In genomic region chr19:42017399-42018247, GRCm38 (mm10) we compare ENCODE assay signal across 8 mouse cellular contexts. TPM values are rescaled to one million over a fixed set of nuclear protein-coding genes. Genes with fewer than 3 reads are reported as not detected.
A peak's percentile ranks its signal among the peaks of the same experiment; 100 is the strongest.
DNase-seq lines count a peak whose midpoint lies in the region; ATAC-seq and TF ChIP-seq lines count a peak whose summit lies in the region.

No protein-coding gene starts in this region.

- H3K27me3 ChIP-seq in embryonic facial prominence, embryonic 13.5 days = no peaks in the 10 kb centered on the region
- no peaks in the 10 kb centered on the region for H3K27me3 ChIP-seq in heart, embryonic 14.5 days (ENCODE audit: control insufficient read depth, insufficient read depth, low read length)

- no peak for TF ChIP-seq CTCF in lung, adult 2 months (IDR thresholded peaks at IDR 0.05; ENCODE audit: insufficient read depth, low read length)

- H3K4me1 ChIP-seq in embryonic facial prominence, embryonic 13.5 days = peaks cover 67% of the 10 kb centered on the region
- H3K4me1 ChIP-seq in heart, embryonic 14.5 days (ENCODE audit: control insufficient read depth in 2 of 2, insufficient read depth in 2 of 2, low read length in 2 of 2) = peaks cover 32 to 34% of the 10 kb centered on the region in 2 experiments
- peaks cover 23% of the 10 kb centered on the region for H3K4me1 ChIP-seq in lung, adult 2 months (ENCODE audit: control insufficient read depth, insufficient read depth, low read length)

- no peak for TF ChIP-seq POLR2A in lung, adult 2 months (IDR thresholded peaks at IDR 0.05; ENCODE audit: borderline replicate concordance, extremely low read depth, low read depth, low read length)

- H3K9ac ChIP-seq in embryonic facial prominence, embryonic 13.5 days = 0 out of 2 replicates have a peak overlapping the region, but pooled peaks have one; percentile 36
- no peak overlapping the region for H3K9ac ChIP-seq in heart, embryonic 14.5 days (ENCODE audit: low read length)

- no peak overlapping the region for H3K4me3 ChIP-seq in embryonic facial prominence, embryonic 13.5 days
- no peak overlapping the region for H3K4me3 ChIP-seq in heart, embryonic 14.5 days (ENCODE audit: control insufficient read depth in 1 of 2, insufficient read depth in 1 of 2, low read depth in 1 of 2, low read length in 2 of 2)
- no peak overlapping the region for H3K4me3 ChIP-seq in lung, adult 2 months (replicated peaks; ENCODE audit: extremely low read depth, low read depth, low read length)

- peak overlapping the region; percentile 76 for H3K27ac ChIP-seq in embryonic facial prominence, embryonic 13.5 days
- H3K27ac ChIP-seq in heart, embryonic 14.5 days (replicated peaks in 1 of 2; ENCODE audit: control insufficient read depth in 1 of 2, insufficient read depth in 1 of 2, low read depth in 2 of 2, low read length in 2 of 2) = peak overlapping the region; percentile 82 to 88

- 0 out of 2 replicates have a peak overlapping the region, but pooled peaks have one; percentile 1 for H3K4me2 ChIP-seq in embryonic facial prominence, embryonic 13.5 days
- H3K4me2 ChIP-seq in heart, embryonic 14.5 days (ENCODE audit: low read length) = peak overlapping the region; percentile 16

- H3K36me3 ChIP-seq in embryonic facial prominence, embryonic 13.5 days = no peaks in the 10 kb centered on the region
- H3K36me3 ChIP-seq in heart, embryonic 14.5 days (ENCODE audit: control insufficient read depth, insufficient read depth, low read length) = no peaks in the 10 kb centered on the region

- peak; percentile 81 for DNase-seq in urinary bladder, postnatal 14 days (ENCODE audit: low spot score)
- DNase-seq in urinary bladder, adult 2 months (ENCODE audit: low spot score) = no peak
- DNase-seq in layer of hippocampus, adult 8-10 months (ENCODE audit: low spot score in 2 of 2) = peak; percentile 51 to 57
- DNase-seq in lung, adult 2 months = peak; percentile 34
- peak; percentile 41 for DNase-seq in retina, postnatal 7 days (ENCODE audit: low read depth, low spot score)

- H3K9me3 ChIP-seq in embryonic facial prominence, embryonic 13.5 days = no peaks in the 10 kb centered on the region
- no peaks in the 10 kb centered on the region for H3K9me3 ChIP-seq in heart, embryonic 14.5 days (ENCODE audit: control insufficient read depth, low read length)

- no peak for ATAC-seq in embryonic facial prominence, embryonic 13.5 days (ENCODE audit: insufficient number of reproducible peaks, insufficient read depth, low FRiP score, low TSS enrichment, low read depth)
- ATAC-seq in heart, embryonic 14.5 days (ENCODE audit: insufficient number of reproducible peaks, insufficient read depth, low FRiP score, low read depth) = peak; percentile 32
- no peak for ATAC-seq in megakaryocyte-erythroid progenitor cell, adult 5-6 weeks (replicated peaks; ENCODE audit: low FRiP score, low TSS enrichment, poor library complexity, severe bottlenecking)

- 55% methylated on average over 8 of the region's 8 CpGs for WGBS in embryonic facial prominence, embryonic 13.5 days
- 45% methylated on average over 8 of the region's 8 CpGs for WGBS in heart, embryonic 14.5 days
- WGBS in lung, adult 2 months = 26% methylated on average over 8 of the region's 8 CpGs

RNA-seq across cellular contexts. Expression of gene Ankrd2, which starts 18.2 kb away (rescaled TPM):
- polyA plus RNA-seq in urinary bladder, adult 2 months (2012; rRNA removed) = 0.10 TPM in 1 of 2 replicates, not detected in the other
- polyA plus RNA-seq in embryonic facial prominence, embryonic 13.5 days (2015; fragmentation: Nextera tagmentation; extraction: Ambion mirVana) = 0.25 and 0.31 TPM in 2 replicates
- not detected in 2 replicates for polyA plus RNA-seq in heart, embryonic 14.5 days (2014; fragmentation: Nextera tagmentation; extraction: Ambion mirVana)
- under 1 TPM in 2 of 4 experiments, not detected in 2; 0.30 to 0.47 TPM for total RNA-seq in layer of hippocampus, adult 8-10 months (2022)
- 0.14 and 0.20 TPM in 2 replicates for polyA plus RNA-seq in lung, adult 2 months (2012; rRNA removed)
- not detected in 2 replicates for total RNA-seq in megakaryocyte-erythroid progenitor cell, adult 5-6 weeks (2014; fragmentation: Nextera tagmentation)
- total RNA-seq in megakaryocyte-erythroid progenitor cell, adult 5-6 weeks (2017) = not detected in 2 replicates

RNA-seq across cellular contexts. Expression of gene Hoga1, which starts 27.8 kb away (rescaled TPM):
- 2.4 and 2.7 TPM in 2 replicates for polyA plus RNA-seq in urinary bladder, adult 2 months (2012; rRNA removed)
- polyA plus RNA-seq in embryonic facial prominence, embryonic 13.5 days (2015; fragmentation: Nextera tagmentation; extraction: Ambion mirVana) = 1.3 and 3.3 TPM in 2 replicates
- 0.74 and 0.76 TPM in 2 replicates for polyA plus RNA-seq in heart, embryonic 14.5 days (2014; fragmentation: Nextera tagmentation; extraction: Ambion mirVana)
- 10 to 100 TPM in 1 of 4 experiments, 1 to 10 TPM in 3; 7.2 to 11.6 (median 8.9) TPM for total RNA-seq in layer of hippocampus, adult 8-10 months (2022)
- polyA plus RNA-seq in lung, adult 2 months (2012; rRNA removed) = 7.6 and 8.7 TPM in 2 replicates
- total RNA-seq in megakaryocyte-erythroid progenitor cell, adult 5-6 weeks (2014; fragmentation: Nextera tagmentation) = not detected in 2 replicates
- total RNA-seq in megakaryocyte-erythroid progenitor cell, adult 5-6 weeks (2017) = not detected in 2 replicates

RNA-seq across cellular contexts. Expression of gene 4933411K16Rik, which starts 34.4 kb away (rescaled TPM):
- 0.23 and 0.24 TPM in 2 replicates for polyA plus RNA-seq in urinary bladder, adult 2 months (2012; rRNA removed)
- not detected in 2 replicates for polyA plus RNA-seq in embryonic facial prominence, embryonic 13.5 days (2015; fragmentation: Nextera tagmentation; extraction: Ambion mirVana)
- polyA plus RNA-seq in heart, embryonic 14.5 days (2014; fragmentation: Nextera tagmentation; extraction: Ambion mirVana) = not detected in 2 replicates
- 1 to 10 TPM; 1.7 to 2.7 (median 2.1) TPM for total RNA-seq in layer of hippocampus, adult 8-10 months (2022)
- 1.1 and 1.4 TPM in 2 replicates for polyA plus RNA-seq in lung, adult 2 months (2012; rRNA removed)
- not detected in 2 replicates for total RNA-seq in megakaryocyte-erythroid progenitor cell, adult 5-6 weeks (2014; fragmentation: Nextera tagmentation)
- not detected in 2 replicates for total RNA-seq in megakaryocyte-erythroid progenitor cell, adult 5-6 weeks (2017)

RNA-seq across cellular contexts. Expression of gene Ubtd1, which starts 36.1 kb away (rescaled TPM):
- 33.2 and 39.2 TPM in 2 replicates for polyA plus RNA-seq in urinary bladder, adult 2 months (2012; rRNA removed)
- polyA plus RNA-seq in embryonic facial prominence, embryonic 13.5 days (2015; fragmentation: Nextera tagmentation; extraction: Ambion mirVana) = 23.0 and 23.5 TPM in 2 replicates
- polyA plus RNA-seq in heart, embryonic 14.5 days (2014; fragmentation: Nextera tagmentation; extraction: Ambion mirVana) = 11.8 and 13.2 TPM in 2 replicates
- 10 to 100 TPM; 11.2 to 14.4 (median 13.2) TPM for total RNA-seq in layer of hippocampus, adult 8-10 months (2022)
- polyA plus RNA-seq in lung, adult 2 months (2012; rRNA removed) = 26.0 and 31.7 TPM in 2 replicates
- 2.3 and 4.8 TPM in 2 replicates for total RNA-seq in megakaryocyte-erythroid progenitor cell, adult 5-6 weeks (2014; fragmentation: Nextera tagmentation)
- total RNA-seq in megakaryocyte-erythroid progenitor cell, adult 5-6 weeks (2017) = 1.9 TPM in 1 of 2 replicates, not detected in the other

RNA-seq across cellular contexts. Expression of gene Mms19, which starts 36.7 kb away (rescaled TPM):
- polyA plus RNA-seq in urinary bladder, adult 2 months (2012; rRNA removed) = 56.3 and 60.4 TPM in 2 replicates
- 41.2 and 41.7 TPM in 2 replicates for polyA plus RNA-seq in embryonic facial prominence, embryonic 13.5 days (2015; fragmentation: Nextera tagmentation; extraction: Ambion mirVana)
- 24.4 and 28.3 TPM in 2 replicates for polyA plus RNA-seq in heart, embryonic 14.5 days (2014; fragmentation: Nextera tagmentation; extraction: Ambion mirVana)
- 10 to 100 TPM; 30.8 to 60.2 (median 39.4) TPM for total RNA-seq in layer of hippocampus, adult 8-10 months (2022)
- polyA plus RNA-seq in lung, adult 2 months (2012; rRNA removed) = 53.7 and 57.0 TPM in 2 replicates
- 25.6 and 39.6 TPM in 2 replicates for total RNA-seq in megakaryocyte-erythroid progenitor cell, adult 5-6 weeks (2014; fragmentation: Nextera tagmentation)
- 15.5 and 17.7 TPM in 2 replicates for total RNA-seq in megakaryocyte-erythroid progenitor cell, adult 5-6 weeks (2017)
